Mouse (Mus musculus) heart, adult 2 months (tissue): ENCODE measurements around the gene Rmnd5b. TPM values are rescaled to one million over a fixed set of nuclear protein-coding genes. Genes with fewer than 3 reads are reported as not detected.

Source experiments
- DNase-seq, 2 experiments: peaks; one replicate each; pipeline ENCODE4 v3.0.0; 2021
- H3K27ac ChIP-seq: fragments of 200-600 bp; 2 replicates; pipeline ENCODE4 v1.8.1; 2022
- H3K27me3 ChIP-seq: fragments of 200-500 bp; 2 replicates; pipeline ENCODE4 v1.6.1; 2012; ENCODE audit warnings: mild to moderate bottlenecking, low read length, inconsistent platforms, mixed read lengths; ENCODE audit not compliant: control insufficient read depth, insufficient read depth
- H3K36me3 ChIP-seq: fragments of 200-500 bp; 2 replicates; pipeline ENCODE4 v1.6.1; 2012; ENCODE audit warnings: low read length, inconsistent platforms; ENCODE audit not compliant: control insufficient read depth, insufficient read depth
- H3K4me1 ChIP-seq: fragments of 200-500 bp; 2 replicates; pipeline ENCODE4 v1.6.1; 2011; ENCODE audit warnings: low read length; ENCODE audit not compliant: control insufficient read depth, insufficient read depth
- H3K4me3 ChIP-seq: fragments of 200-600 bp; 2 replicates; pipeline ENCODE4 v1.8.1; 2022
- H3K79me2 ChIP-seq: fragments of 200-500 bp; replicated peaks from 2 replicates; pipeline ENCODE4 v1.6.1; 2012; ENCODE audit warnings: mild to moderate bottlenecking, inconsistent platforms, low read length, moderate library complexity, mixed read lengths; ENCODE audit not compliant: control insufficient read depth, insufficient read depth
- H3K9ac ChIP-seq: fragments of 200-500 bp; 2 replicates; pipeline ENCODE4 v1.6.1; 2012; ENCODE audit warnings: low read depth, mild to moderate bottlenecking, control low read depth, inconsistent platforms, low read length, mixed read lengths
- CTCF ChIP-seq: fragments of 200-600 bp; IDR thresholded peaks from 2 replicates; pipeline ENCODE4 v1.8.1; 2022; ENCODE audit warnings: antibody characterized with exemption, mild to moderate bottlenecking, moderate library complexity
- EP300 ChIP-seq: fragments of 200-500 bp; IDR thresholded peaks from 2 replicates; pipeline ENCODE4 v1.6.1; 2011; ENCODE audit warnings: low read depth, low read length, control low read depth; ENCODE audit not compliant: insufficient read depth
- POLR2A ChIP-seq: fragments of 200-500 bp; IDR thresholded peaks from 2 replicates; pipeline ENCODE4 v1.6.1; 2011; ENCODE audit warnings: mild to moderate bottlenecking, low read depth, low read length, control low read depth; ENCODE audit not compliant: insufficient read depth
- WGBS: fragments of 180-500 bp; shearing (Covaris S2); methylation state at CpG from one replicate; pipeline ENCODE4 v1.1.7; 2018; 5-methylcytosine and 5-hydroxymethylcytosine counted together
- intact Hi-C: fragments of 180-260 bp; cut with DNase I; formaldehyde crosslinking; loops from one replicate; pipeline ENCODE4 v1.15.1; 2025
- polyA plus RNA-seq: library from polyadenylated mRNA; depleted of rRNA; stranded (reverse); fragments of >200 nt; gene quantifications from 2 replicates; pipeline ENCODE4 v1.2.3, GENCODE M21; 2012
- total RNA-seq, 2 experiments: library from RNA; stranded (reverse); gene quantifications; 2 replicates each; pipeline ENCODE4 v1.2.3; 2021

Gene Rmnd5b
- total and polyA plus RNA-seq, 3 experiments: 14.0 to 24.8 (median 15.0) TPM

DNA sequence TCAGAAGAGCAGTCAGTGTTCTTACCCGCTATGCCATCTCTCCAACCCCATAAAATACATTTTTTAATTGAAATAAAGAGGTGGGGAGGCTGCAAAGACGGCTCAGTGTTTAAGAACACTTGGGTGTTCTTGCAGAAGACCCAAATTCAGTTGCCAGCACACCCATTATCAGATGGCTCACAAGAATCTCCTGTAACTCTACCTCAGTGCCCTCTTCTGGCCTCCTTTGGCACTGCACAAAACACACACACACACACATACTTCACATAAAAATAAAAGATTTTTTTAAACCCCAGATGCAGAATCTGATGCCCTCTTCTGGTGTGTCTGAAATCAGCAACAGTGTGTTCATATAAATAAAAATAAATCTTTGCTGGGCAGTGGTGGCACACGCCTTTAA is 46.9 kb downstream of the Rmnd5b start:
- Histone ChIP-seq H3K79me2 (no peaks in the 10 kb centered on the region; the same call in 1 of the 2 replicates), H3K4me1 (peaks cover 6% of the 10 kb centered on the region), H3K27me3 (no peaks in the 10 kb centered on the region), H3K27ac (no peak overlapping the region), H3K4me3 (no peak overlapping the region), H3K9ac (no peak overlapping the region), H3K36me3 (peaks cover 2% of the 10 kb centered on the region; the same call in 1 of the 2 replicates)
- 98% methylated on average over 3 of the region's 3 CpGs for WGBS
- TF ChIP-seq EP300: no peak
- TF ChIP-seq CTCF: no peak
- no peak for TF ChIP-seq POLR2A
- no peak for DNase-seq
- intact Hi-C loops: no loop called here

GRCm38 (mm10) chr11:51587059-51587458 is 48.6 kb downstream of the Rmnd5b start:
- H3K4me1 ChIP-seq: peaks cover 9% of the 10 kb centered on the region
- no peak for DNase-seq
- no peak overlapping the region for H3K27ac ChIP-seq
- H3K36me3 ChIP-seq: no peaks in the 10 kb centered on the region
- 95% methylated on average over 1 of the region's 1 CpGs for WGBS
- H3K79me2 ChIP-seq: no peaks in the 10 kb centered on the region; the same call in 1 of the 2 replicates
- intact Hi-C loops: no loop called here
- H3K27me3 ChIP-seq: no peaks in the 10 kb centered on the region
- H3K9ac ChIP-seq: no peak overlapping the region
- H3K4me3 ChIP-seq: no peak overlapping the region
- TF ChIP-seq CTCF (no peak), EP300 (no peak), POLR2A (no peak)

DNA sequence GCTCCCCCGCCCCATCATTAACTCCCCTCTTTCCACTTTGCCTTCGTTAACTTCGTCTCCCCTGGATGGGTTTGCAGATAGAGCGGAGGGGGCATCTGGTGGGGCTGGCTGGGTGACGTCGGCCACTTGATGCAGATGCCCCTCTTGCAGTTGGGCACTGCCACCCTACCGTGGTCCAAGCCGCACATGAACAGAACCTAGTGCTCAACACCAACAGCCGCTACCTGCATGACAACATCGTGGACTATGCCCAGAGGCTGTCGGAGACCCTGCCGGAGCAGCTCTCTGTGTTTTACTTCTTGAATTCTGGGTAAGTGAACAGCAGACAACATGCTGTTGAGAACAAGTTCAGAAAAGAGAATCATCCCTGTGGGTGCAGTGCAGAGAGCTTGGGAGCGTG is 49.3 kb downstream of the Rmnd5b start:
- 91% methylated on average over 13 of the region's 13 CpGs for WGBS
- Histone ChIP-seq H3K4me3 (no peak overlapping the region), H3K4me1 (peaks cover 9% of the 10 kb centered on the region), H3K9ac (no peak overlapping the region), H3K79me2 (no peaks in the 10 kb centered on the region; the same call in 1 of the 2 replicates), H3K27ac (no peak overlapping the region), H3K36me3 (no peaks in the 10 kb centered on the region), H3K27me3 (no peaks in the 10 kb centered on the region)
- TF ChIP-seq POLR2A (no peak), EP300 (no peak), CTCF (no peak)
- intact Hi-C loops: no loop called here
- DNase-seq: no peak

DNA sequence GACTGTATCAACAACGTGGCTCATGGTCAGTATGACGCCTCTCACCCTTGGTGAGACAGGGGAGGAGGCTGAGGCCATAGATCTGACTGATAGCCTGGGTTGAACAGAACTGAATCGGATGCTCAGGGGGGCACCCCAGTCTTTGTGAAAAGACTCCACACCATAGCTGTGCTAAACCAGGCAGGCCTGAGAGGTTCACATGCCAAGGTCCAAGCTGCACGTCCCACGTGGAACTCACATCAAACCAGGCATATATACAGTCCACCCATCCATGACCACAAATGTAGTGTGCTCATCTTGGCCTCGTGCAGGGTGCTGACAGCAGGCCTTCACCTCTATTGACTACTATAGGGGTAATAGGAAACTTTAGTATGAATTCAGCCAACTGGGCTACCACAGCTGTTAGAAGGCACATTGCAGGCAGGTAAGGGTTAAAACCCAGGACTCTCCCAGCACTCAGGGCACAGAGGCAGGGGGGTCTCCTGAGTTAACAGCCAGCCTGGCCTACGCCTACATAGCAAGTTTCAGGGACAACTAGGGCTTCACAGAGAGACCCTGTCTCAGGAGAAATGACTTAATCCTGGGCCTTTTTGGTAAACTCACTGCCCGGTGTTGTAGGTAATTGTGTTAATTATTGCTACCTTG is 50.0 kb downstream of the Rmnd5b start:
- peak overlapping the region; percentile 76 for H3K4me3 ChIP-seq
- no peak for TF ChIP-seq CTCF
- TF ChIP-seq EP300: no peak
- no peak for TF ChIP-seq POLR2A
- no peak overlapping the region for H3K27ac ChIP-seq
- H3K9ac ChIP-seq: no peak overlapping the region; the same call in 1 of the 2 replicates
- 43% methylated on average over 8 of the region's 8 CpGs for WGBS
- no peaks in the 10 kb centered on the region for H3K27me3 ChIP-seq
- intact Hi-C loops: loop anchor here (2.0 kb wide), 1 partner anchor 21 kb away; the partner anchor contains the start of gene Hnrnpab
- H3K79me2 ChIP-seq: no peaks in the 10 kb centered on the region; the same call in 1 of the 2 replicates
- peaks cover 9% of the 10 kb centered on the region for H3K4me1 ChIP-seq
- DNase-seq: no peak
- H3K36me3 ChIP-seq: no peaks in the 10 kb centered on the region

DNA sequence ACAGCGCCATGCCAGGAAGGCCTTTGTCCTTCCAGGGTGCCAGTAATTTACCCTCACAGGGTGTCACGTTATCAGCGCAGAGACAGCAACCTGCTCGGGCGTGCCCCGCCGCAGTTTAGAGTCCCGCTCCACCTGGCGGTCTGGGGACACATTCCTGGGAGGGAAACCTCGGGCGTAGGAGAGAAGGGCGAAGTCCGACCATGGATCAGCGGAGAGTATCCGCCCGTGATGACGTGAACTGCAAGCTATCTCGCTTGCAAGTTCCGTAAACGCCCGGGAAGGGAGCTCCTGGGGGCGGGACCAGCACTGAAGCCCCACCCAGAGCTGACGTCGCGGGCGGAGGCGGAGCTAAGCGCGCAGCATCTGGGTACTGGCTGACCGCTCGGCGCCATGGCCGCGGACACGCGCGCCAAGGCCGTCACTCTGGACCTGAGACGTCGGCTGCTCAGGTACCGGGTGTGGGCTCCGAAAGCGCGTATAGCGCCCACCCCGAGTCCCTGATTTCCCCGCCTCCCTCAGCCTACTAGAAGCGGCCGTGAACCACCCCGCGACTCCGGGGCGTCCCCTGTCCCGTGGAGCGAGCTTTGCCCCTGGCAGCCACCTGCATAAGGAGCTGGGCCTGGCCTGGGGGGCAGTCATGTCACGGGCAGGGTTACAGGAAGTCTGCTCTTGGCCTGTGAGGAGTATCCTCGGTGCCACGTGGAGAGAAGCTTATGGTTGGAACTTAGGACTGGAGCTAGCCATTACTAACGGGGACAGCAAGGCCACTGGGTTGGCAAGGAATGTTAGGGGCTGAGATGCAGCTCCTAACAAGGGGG is 51.1 kb downstream of the Rmnd5b start, which contains the start of gene Phykpl:
TSS of gene Phykpl (plus strand) at position 327 of the 818 bp plus-strand sequence.
- no peaks in the 10 kb centered on the region for H3K36me3 ChIP-seq
- peak within 1 kb of the TSS; percentile 76 for H3K4me3 ChIP-seq
- H3K27me3 ChIP-seq: no peaks in the 10 kb centered on the region
- peak within 1 kb of the TSS; percentile 91 for H3K9ac ChIP-seq
- peak within 1 kb of the TSS; percentile 99 for H3K27ac ChIP-seq
- WGBS: under 1% methylated on average over 59 of the region's 59 CpGs
- TF ChIP-seq EP300 (peak; percentile 85), POLR2A (peak; percentile 99), CTCF (peak; percentile 57)
- DNase-seq: peak; percentile 98 to 100
- intact Hi-C loops: loop anchor here (2.0 kb wide), 1 partner anchor 22 kb away; the partner anchor contains the start of gene Hnrnpab
- no peaks in the 10 kb centered on the region; the same call in 1 of the 2 replicates for H3K79me2 ChIP-seq
- peaks cover 9% of the 10 kb centered on the region for H3K4me1 ChIP-seq
